Mouse (Mus musculus): Measurements from ENCODE around the gene Raph1. TPM values are rescaled to one million over a fixed set of nuclear protein-coding genes. Genes with fewer than 3 reads are reported as not detected.

The Raph1 gene
- polyA plus RNA-seq, 1 experiment from 2014 or later, result 38.4 TPM

GRCm38 (mm10) chr1:60488635-60489034 lies 78.3 kb downstream of the Raph1 start:
- 0 out of 2 replicates have a peak, but pooled peaks cover 2% of the 10 kb centered on the region for H3K36me3 ChIP-seq (ENCODE audit: control insufficient read depth, insufficient read depth, low read length)
- WGBS, result 87% methylated on average over 8 of the region's 8 CpGs
- ATAC-seq (ENCODE audit: low FRiP score) (no peak), DNase-seq (ENCODE audit: low spot score) (no peak)
- H3K27me3 ChIP-seq (ENCODE audit: control insufficient read depth, insufficient read depth, low read length), result no peaks in the 10 kb centered on the region
- no peak overlapping the region for H3K4me3 ChIP-seq (ENCODE audit: low read depth, low read length)
- no peaks in the 10 kb centered on the region for H3K9me3 ChIP-seq (ENCODE audit: control insufficient read depth, low read length)
- no peak overlapping the region for H3K9ac ChIP-seq (ENCODE audit: low read depth, low read length)
- H3K4me2 ChIP-seq (replicated peaks; ENCODE audit: low read depth, low read length), result no peak overlapping the region
- H3K27ac ChIP-seq (ENCODE audit: low read depth, low read length), result no peak overlapping the region
- no peaks in the 10 kb centered on the region for H3K4me1 ChIP-seq (replicated peaks; ENCODE audit: control insufficient read depth, insufficient read depth, low read length)

DNA sequence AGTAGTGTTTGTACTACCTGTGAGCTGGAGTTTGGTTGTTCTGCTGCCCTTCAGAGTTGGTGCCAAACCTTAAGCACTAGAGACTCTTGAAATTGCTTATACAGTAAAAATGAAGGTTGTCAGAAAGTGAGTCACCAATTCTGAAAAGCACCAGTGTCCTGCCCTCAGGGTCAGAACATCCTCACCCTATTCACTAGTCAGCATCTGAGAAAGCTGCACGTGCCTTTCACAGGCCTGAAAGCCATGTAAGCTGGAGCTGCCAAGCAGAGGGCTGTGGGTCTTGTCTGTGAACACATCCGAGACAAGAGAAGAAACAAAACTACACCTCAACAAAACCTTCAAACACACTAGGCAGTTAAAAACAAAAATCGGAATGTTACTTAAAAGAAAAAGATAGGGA lies 81.3 kb downstream of the Raph1 start:
- Histone ChIP-seq H3K27me3 (ENCODE audit: control insufficient read depth, insufficient read depth, low read length) (no peaks in the 10 kb centered on the region), H3K9ac (ENCODE audit: low read depth, low read length) (no peak overlapping the region), H3K4me2 (replicated peaks; ENCODE audit: low read depth, low read length) (no peak overlapping the region), H3K36me3 (ENCODE audit: control insufficient read depth, insufficient read depth, low read length) (no peaks in the 10 kb centered on the region), H3K27ac (ENCODE audit: low read depth, low read length) (no peak overlapping the region), H3K9me3 (ENCODE audit: control insufficient read depth, low read length) (no peaks in the 10 kb centered on the region), H3K4me1 (replicated peaks; ENCODE audit: control insufficient read depth, insufficient read depth, low read length) (no peaks in the 10 kb centered on the region), H3K4me3 (ENCODE audit: low read depth, low read length) (no peak overlapping the region)
- 81% methylated on average over 3 of the region's 3 CpGs for WGBS
- DNase-seq (ENCODE audit: low spot score) (no peak), ATAC-seq (ENCODE audit: low FRiP score) (no peak)

DNA sequence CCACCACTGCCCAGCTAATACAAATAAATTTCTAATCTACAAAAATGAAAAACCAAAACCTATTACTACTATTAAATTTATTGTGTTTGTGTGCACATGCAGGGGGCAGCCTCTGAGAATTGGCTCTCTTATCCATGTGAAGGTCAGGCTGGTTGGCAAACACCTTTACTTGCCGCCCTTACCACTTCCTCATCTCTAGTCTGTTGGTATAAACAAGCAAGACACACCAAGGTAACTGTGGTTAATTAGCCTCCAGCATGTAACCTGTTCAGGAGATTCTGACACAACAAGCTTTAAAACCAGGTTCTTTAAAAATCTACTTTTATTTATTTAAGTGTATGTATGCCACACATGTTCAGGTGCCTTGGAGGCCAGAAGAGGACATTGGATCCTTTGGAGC lies 84.0 kb downstream of the Raph1 start:
- H3K36me3 ChIP-seq (ENCODE audit: control insufficient read depth, insufficient read depth, low read length), result no peaks in the 10 kb centered on the region
- no peaks in the 10 kb centered on the region for H3K9me3 ChIP-seq (ENCODE audit: control insufficient read depth, low read length)
- no peak for DNase-seq (ENCODE audit: low spot score)
- H3K4me2 ChIP-seq (replicated peaks; ENCODE audit: low read depth, low read length), result no peak overlapping the region
- no peak overlapping the region for H3K4me3 ChIP-seq (ENCODE audit: low read depth, low read length)
- H3K27ac ChIP-seq (ENCODE audit: low read depth, low read length), result no peak overlapping the region
- H3K27me3 ChIP-seq (ENCODE audit: control insufficient read depth, insufficient read depth, low read length), result no peaks in the 10 kb centered on the region
- no peak for ATAC-seq (ENCODE audit: low FRiP score)
- H3K9ac ChIP-seq (ENCODE audit: low read depth, low read length), result no peak overlapping the region
- WGBS, result 94% methylated on average over 1 of the region's 1 CpGs
- H3K4me1 ChIP-seq (replicated peaks; ENCODE audit: control insufficient read depth, insufficient read depth, low read length), result no peaks in the 10 kb centered on the region

DNA sequence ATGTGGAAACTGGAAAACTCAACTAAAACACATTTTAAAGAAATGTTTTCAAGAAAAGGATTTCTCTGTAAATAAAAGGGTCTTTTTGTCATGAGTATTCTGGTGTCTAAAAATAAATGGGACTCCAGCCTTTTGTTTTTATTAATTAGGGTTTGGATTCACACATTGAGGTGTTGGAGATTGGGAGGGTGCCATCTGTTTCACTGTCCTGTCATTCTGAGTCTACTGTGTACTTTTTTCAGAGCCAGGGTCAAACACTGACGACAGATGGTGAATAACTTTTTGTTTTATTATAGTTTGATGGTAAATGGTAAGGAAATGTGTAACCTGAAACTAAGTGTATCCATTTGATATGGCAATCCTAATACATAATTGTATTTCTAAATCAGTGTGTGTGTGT lies 85.3 kb downstream of the Raph1 start:
- Histone ChIP-seq H3K9ac (ENCODE audit: low read depth, low read length) (no peak overlapping the region), H3K27ac (ENCODE audit: low read depth, low read length) (no peak overlapping the region), H3K4me2 (replicated peaks; ENCODE audit: low read depth, low read length) (no peak overlapping the region), H3K9me3 (ENCODE audit: control insufficient read depth, low read length) (no peaks in the 10 kb centered on the region), H3K4me1 (replicated peaks; ENCODE audit: control insufficient read depth, insufficient read depth, low read length) (no peaks in the 10 kb centered on the region), H3K4me3 (ENCODE audit: low read depth, low read length) (no peak overlapping the region), H3K36me3 (ENCODE audit: control insufficient read depth, insufficient read depth, low read length) (no peaks in the 10 kb centered on the region), H3K27me3 (ENCODE audit: control insufficient read depth, insufficient read depth, low read length) (no peaks in the 10 kb centered on the region)
- WGBS, result 61% methylated on average over 1 of the region's 1 CpGs
- no peak for DNase-seq (ENCODE audit: low spot score)
- no peak for ATAC-seq (ENCODE audit: low FRiP score)

DNA sequence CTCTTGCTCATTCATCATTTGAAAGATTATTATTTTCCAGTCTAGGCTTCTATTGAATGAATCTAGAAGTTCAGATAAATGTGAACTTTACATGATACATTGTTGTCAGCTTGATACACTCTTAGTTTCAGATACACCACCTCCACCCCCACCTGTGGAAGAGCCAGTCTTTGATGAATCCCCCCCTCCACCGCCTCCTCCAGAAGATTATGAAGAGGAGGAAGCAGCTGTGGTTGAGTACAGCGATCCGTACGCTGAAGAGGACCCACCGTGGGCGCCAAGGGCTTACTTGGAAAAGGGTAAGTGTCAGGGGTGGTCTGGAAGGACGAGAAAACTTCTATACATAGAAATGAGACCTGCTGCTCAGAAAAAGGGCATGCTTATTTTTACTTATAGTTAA lies 96.4 kb downstream of the Raph1 start:
- no peak for ATAC-seq (ENCODE audit: low FRiP score)
- WGBS, result 94% methylated on average over 7 of the region's 7 CpGs
- Histone ChIP-seq H3K9ac (ENCODE audit: low read depth, low read length) (no peak overlapping the region), H3K4me3 (ENCODE audit: low read depth, low read length) (no peak overlapping the region), H3K9me3 (ENCODE audit: control insufficient read depth, low read length) (no peaks in the 10 kb centered on the region), H3K4me2 (replicated peaks; ENCODE audit: low read depth, low read length) (no peak overlapping the region), H3K4me1 (replicated peaks; ENCODE audit: control insufficient read depth, insufficient read depth, low read length) (no peaks in the 10 kb centered on the region), H3K27me3 (ENCODE audit: control insufficient read depth, insufficient read depth, low read length) (no peaks in the 10 kb centered on the region), H3K27ac (ENCODE audit: low read depth, low read length) (no peak overlapping the region), H3K36me3 (ENCODE audit: control insufficient read depth, insufficient read depth, low read length) (0 out of 2 replicates have a peak, but pooled peaks cover 7% of the 10 kb centered on the region)
- DNase-seq (ENCODE audit: low spot score), result no peak

- Histone ChIP-seq H3K36me3 (ENCODE audit: control insufficient read depth, insufficient read depth, low read length) (0 out of 2 replicates have a peak, but pooled peaks cover 7% of the 10 kb centered on the region), H3K27me3 (ENCODE audit: control insufficient read depth, insufficient read depth, low read length) (no peaks in the 10 kb centered on the region), H3K27ac (ENCODE audit: low read depth, low read length) (no peak overlapping the region), H3K4me1 (replicated peaks; ENCODE audit: control insufficient read depth, insufficient read depth, low read length) (no peaks in the 10 kb centered on the region), H3K4me3 (ENCODE audit: low read depth, low read length) (no peak overlapping the region), H3K9me3 (ENCODE audit: control insufficient read depth, low read length) (no peaks in the 10 kb centered on the region), H3K4me2 (replicated peaks; ENCODE audit: low read depth, low read length) (no peak overlapping the region), H3K9ac (ENCODE audit: low read depth, low read length) (no peak overlapping the region)
- no peak for DNase-seq (ENCODE audit: low spot score)
- 94% methylated on average over 2 of the region's 2 CpGs for WGBS
- ATAC-seq (ENCODE audit: low FRiP score), result no peak
These were observed 97.4 kb downstream of the Raph1 start for GRCm38 (mm10) chr1:60469491-60469890.

DNA sequence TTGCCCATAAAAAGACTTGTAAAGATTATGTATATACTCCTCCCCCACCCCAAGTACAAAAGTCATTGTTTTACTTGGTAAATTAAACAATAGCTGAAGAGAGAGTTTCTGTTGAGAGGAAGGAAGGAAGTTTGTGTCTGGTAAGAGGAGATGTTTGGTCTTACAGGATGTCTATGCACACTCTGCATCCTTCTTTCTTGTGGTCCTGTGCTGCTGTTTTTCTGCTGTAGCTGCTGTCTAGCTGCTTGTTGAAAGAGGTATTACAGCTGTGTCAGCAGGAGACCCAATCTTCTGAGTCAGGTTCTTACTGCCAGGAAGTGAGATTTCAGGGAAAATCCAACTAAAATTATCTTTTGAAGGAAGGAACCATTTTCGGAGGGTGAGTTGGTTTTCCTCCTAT lies 106.3 kb downstream of the Raph1 start:
- H3K27ac ChIP-seq (ENCODE audit: low read depth, low read length), result no peak overlapping the region
- H3K27me3 ChIP-seq (ENCODE audit: control insufficient read depth, insufficient read depth, low read length), result no peaks in the 10 kb centered on the region
- no peaks in the 10 kb centered on the region for H3K36me3 ChIP-seq (ENCODE audit: control insufficient read depth, insufficient read depth, low read length)
- no peak for DNase-seq (ENCODE audit: low spot score)
- H3K4me3 ChIP-seq (ENCODE audit: low read depth, low read length), result no peak overlapping the region
- H3K4me2 ChIP-seq (replicated peaks; ENCODE audit: low read depth, low read length), result no peak overlapping the region
- H3K9me3 ChIP-seq (ENCODE audit: control insufficient read depth, low read length), result no peaks in the 10 kb centered on the region
- 90% methylated on average over 1 of the region's 1 CpGs for WGBS
- no peak overlapping the region for H3K9ac ChIP-seq (ENCODE audit: low read depth, low read length)
- no peaks in the 10 kb centered on the region for H3K4me1 ChIP-seq (replicated peaks; ENCODE audit: control insufficient read depth, insufficient read depth, low read length)
- ATAC-seq (ENCODE audit: low FRiP score), result no peak

- DNase-seq (ENCODE audit: low spot score), result no peak
- WGBS, result 50% methylated on average over 1 of the region's 1 CpGs
- no peaks in the 10 kb centered on the region for H3K36me3 ChIP-seq (ENCODE audit: control insufficient read depth, insufficient read depth, low read length)
These were observed 117.0 kb downstream of the Raph1 start for GRCm38 (mm10) chr1:60449896-60450295.

GRCm38 (mm10) chr1:60447067-60447466 lies 119.8 kb downstream of the Raph1 start:
- DNase-seq (ENCODE audit: low spot score) (no peak), ATAC-seq (ENCODE audit: low FRiP score) (no peak)
- 87% methylated on average over 12 of the region's 12 CpGs for WGBS
- no peaks in the 10 kb centered on the region for H3K9me3 ChIP-seq (ENCODE audit: control insufficient read depth, low read length)
- no peaks in the 10 kb centered on the region for H3K4me1 ChIP-seq (replicated peaks; ENCODE audit: control insufficient read depth, insufficient read depth, low read length)
- H3K27ac ChIP-seq (ENCODE audit: low read depth, low read length), result no peak overlapping the region
- H3K36me3 ChIP-seq (ENCODE audit: control insufficient read depth, insufficient read depth, low read length), result no peaks in the 10 kb centered on the region
- no peaks in the 10 kb centered on the region for H3K27me3 ChIP-seq (ENCODE audit: control insufficient read depth, insufficient read depth, low read length)
- H3K4me2 ChIP-seq (replicated peaks; ENCODE audit: low read depth, low read length), result no peak overlapping the region
- no peak overlapping the region for H3K9ac ChIP-seq (ENCODE audit: low read depth, low read length)
- H3K4me3 ChIP-seq (ENCODE audit: low read depth, low read length), result no peak overlapping the region

More at GRCm38 (mm10) chr1:60449896-60450295, 117.0 kb downstream of the Raph1 start:
- Histone ChIP-seq H3K9me3 (ENCODE audit: control insufficient read depth, low read length) (no peaks in the 10 kb centered on the region), H3K4me3 (ENCODE audit: low read depth, low read length) (no peak overlapping the region), H3K4me1 (replicated peaks; ENCODE audit: control insufficient read depth, insufficient read depth, low read length) (no peaks in the 10 kb centered on the region), H3K4me2 (replicated peaks; ENCODE audit: low read depth, low read length) (no peak overlapping the region), H3K9ac (ENCODE audit: low read depth, low read length) (no peak overlapping the region), H3K27ac (ENCODE audit: low read depth, low read length) (no peak overlapping the region), H3K27me3 (ENCODE audit: control insufficient read depth, insufficient read depth, low read length) (no peaks in the 10 kb centered on the region)
- ATAC-seq (ENCODE audit: low FRiP score), result no peak
